Mouse (Mus musculus): ENCODE results near the gene Olfr1442.
"Not testable (repeated sequence)": the region's sequence is repeated elsewhere in the genome, so short reads cannot be mapped to it uniquely, and the experiment has no call there.

Olfr1442 gene

DNA sequence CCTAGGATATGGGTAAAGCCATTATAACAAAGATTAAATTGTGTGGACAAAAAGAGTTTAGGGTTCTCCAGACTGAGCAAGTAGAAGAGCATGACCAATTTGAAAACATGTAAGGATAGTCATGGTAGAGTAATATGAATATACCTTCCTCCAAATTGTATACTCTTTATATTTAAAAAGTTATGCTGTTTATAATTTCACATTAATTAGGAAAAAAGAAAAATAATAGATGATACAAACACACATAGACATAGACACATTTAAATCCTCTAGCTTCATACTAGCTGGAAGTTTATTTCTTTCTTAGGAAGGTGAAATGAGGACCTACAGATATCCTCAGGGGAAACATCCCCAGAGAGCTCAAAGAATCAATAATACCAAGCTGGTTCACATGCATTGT, at the start of gene Olfr1442:
Olfr1442 (plus strand) TSS at position 301 of the 400 bp plus-strand sequence.
- no peak for DNase-seq (ENCODE audit: low spot score)

DNA sequence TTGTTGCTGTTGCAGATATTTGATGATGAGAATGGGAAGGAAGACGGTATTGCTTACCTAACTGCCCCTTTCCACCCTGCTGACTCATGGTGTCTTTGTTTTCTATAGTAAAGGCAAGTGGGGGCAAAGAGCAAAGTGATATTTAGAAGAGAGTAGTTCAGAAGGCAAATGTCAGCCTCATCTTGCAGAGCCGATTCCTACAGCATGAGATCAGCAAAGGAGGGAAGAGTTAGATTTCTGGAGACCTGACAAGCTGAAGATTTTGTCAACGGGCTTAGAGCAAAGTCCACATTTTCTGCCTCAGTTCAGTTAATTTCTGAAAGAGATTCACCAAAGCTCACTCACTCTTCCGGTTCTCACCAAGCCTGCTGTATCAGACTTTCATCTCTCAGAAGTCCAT, 37.1 kb upstream of the Olfr1442 start, which contains the start of gene Glyat:
Glyat (plus strand) TSS at position 133 of the 400 bp plus-strand sequence.
- DNase-seq (ENCODE audit: low spot score), result no peak

DNA sequence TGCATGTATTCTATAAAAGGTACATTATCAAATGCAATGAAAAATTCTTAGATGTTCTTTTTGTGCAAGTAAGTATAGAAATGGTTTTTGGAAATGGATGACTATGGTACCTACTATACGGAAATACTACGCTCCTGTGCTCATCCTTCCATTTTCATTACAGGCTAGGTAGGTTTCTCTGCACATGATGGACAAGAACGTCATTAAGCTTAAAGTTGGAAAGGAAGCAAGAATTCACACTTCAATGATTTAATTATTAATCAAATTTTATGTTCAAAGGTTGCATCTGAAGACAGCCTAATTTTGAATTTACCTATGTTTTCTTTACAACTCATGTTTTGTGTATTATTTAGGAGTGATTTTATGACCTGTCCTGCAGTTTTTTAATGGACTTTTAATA, 36.0 kb upstream of the Olfr1442 start:
- DNase-seq (ENCODE audit: low spot score), result no peak

GRCm38 (mm10) chr19:12634963-12635362, 35.3 kb upstream of the Olfr1442 start:
- no peak for DNase-seq (ENCODE audit: low spot score)

GRCm38 (mm10) chr19:12636863-12637262, 33.4 kb upstream of the Olfr1442 start:
- no peak for DNase-seq (ENCODE audit: low spot score)

GRCm38 (mm10) chr19:12638049-12638448, 32.2 kb upstream of the Olfr1442 start:
- no peak for DNase-seq (ENCODE audit: low spot score)

DNA sequence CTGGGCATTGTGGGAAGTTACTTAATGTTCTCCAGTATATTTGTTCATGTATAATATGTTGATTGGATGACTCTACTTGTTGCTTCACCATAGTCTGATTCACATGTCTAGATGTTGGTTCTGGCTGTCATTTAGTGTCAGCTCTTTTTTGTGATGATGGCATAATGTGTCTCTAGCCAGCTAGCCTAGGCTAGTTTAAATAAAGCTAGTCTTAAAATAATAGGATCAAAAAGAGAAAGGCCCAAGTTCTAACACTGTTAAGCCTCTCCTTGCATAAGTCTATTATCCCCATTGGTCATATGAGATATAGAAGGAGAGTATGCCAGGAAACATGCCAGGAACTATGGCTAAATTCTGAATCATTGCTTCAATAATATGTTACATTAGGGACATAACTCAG, 20.7 kb upstream of the Olfr1442 start:
- no peak for DNase-seq (ENCODE audit: low spot score)

DNA sequence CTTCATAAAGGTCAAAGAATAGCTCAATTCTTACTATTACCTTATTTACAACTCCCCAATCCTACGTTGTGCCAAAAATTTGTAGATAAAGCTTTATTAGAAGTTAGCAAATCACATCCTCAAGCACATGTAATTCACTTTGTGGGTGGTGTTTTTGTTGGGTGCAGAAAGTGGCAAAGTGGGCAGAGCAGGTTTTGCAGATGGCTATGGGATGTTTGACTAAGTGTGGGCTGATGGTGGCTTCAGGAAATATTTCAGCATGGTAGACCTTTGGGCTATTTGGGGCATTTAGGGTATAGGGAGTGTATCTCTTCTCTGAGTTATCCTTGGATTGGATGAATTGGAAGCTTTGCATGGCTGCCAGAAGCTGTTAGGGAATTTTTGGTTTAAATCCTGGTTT, 4.1 kb upstream of the Olfr1442 start:
- DNase-seq (ENCODE audit: low spot score), result no peak

- DNase-seq (ENCODE audit: low spot score), result not testable (repeated sequence)
Measured at GRCm38 (mm10) chr19:12668601-12669000, 1.6 kb upstream of the Olfr1442 start.

DNA sequence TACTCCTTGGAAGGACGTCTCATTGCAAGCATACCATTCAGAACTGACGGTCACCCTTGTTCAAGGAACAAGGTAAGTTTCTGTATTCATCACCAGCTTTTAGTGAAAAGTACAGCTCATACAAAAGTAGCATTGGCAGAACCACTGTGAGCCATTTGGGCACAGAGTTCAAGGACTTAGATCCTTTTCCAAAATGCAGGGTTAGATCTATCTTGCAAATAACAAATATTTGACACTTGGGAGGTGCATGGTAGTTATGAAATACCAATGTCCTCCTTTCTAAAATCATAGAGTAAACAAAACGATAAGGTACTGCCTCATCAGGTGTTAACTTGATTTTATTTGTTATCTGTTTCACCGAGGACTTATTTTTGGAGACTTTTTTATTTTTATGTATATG, 812 bp downstream of the Olfr1442 start:
- no peak for DNase-seq (ENCODE audit: low spot score)

- DNase-seq (ENCODE audit: low spot score), result no peak
Measured at GRCm38 (mm10) chr19:12677812-12678211, 7.6 kb downstream of the Olfr1442 start, which contains the start of gene Olfr1443. Gene Olfr1443 (plus strand): TSS chr19:12678112.

DNA sequence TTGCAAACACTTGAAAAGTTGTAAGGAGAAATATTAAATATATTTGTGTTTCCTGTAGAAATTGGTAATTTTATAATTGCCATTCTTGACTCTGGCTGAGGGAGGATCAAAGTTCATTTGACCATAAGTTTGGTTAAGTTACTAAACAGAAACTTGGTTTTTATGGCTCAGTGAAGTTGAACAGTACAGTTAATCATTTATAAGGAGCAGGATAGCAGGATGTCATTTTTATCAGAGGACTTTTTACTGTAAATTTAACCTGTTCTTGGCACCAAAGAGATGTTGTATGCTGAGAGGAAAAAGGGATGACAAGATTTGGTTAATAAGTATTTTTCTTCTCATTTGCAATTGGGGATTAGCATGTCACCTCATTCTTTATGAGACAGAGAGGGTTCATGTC, 14.4 kb downstream of the Olfr1442 start:
- no peak for DNase-seq (ENCODE audit: low spot score)

- DNase-seq (ENCODE audit: low spot score), result no peak
Measured at GRCm38 (mm10) chr19:12685231-12685630, 15.0 kb downstream of the Olfr1442 start.

- DNase-seq (ENCODE audit: low spot score), result no peak
Measured at GRCm38 (mm10) chr19:12695590-12695989, 25.4 kb downstream of the Olfr1442 start, which contains the start of gene Keg1. Gene Keg1 (plus strand): TSS chr19:12695786.

- DNase-seq (ENCODE audit: low spot score), result no peak
Measured at GRCm38 (mm10) chr19:12696221-12696620, 26.0 kb downstream of the Olfr1442 start.

GRCm38 (mm10) chr19:12708458-12708857, 38.2 kb downstream of the Olfr1442 start:
- no peak for DNase-seq (ENCODE audit: low spot score)

- no peak for DNase-seq (ENCODE audit: low spot score)
Measured at GRCm38 (mm10) chr19:12708986-12709385, 38.7 kb downstream of the Olfr1442 start.

DNA sequence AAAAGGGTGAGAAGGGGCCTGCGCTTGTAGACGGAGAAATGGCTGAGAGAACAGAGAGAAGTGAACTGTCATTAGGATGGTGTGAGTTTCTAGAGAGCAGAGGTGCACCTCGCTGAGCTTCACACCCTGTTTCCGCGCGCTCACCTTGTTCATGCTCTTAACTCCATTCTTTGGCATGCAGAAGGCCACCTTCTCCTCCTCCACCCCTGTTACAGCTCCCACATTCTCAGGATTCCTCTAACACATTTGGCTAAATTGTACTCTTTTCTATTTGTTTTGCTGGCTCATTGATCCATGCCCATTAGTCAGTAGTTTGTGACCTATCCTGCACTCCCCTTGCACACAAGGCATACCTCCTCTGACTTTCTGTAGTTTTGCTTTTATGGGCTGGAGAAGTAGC, 49.0 kb downstream of the Olfr1442 start:
- DNase-seq (ENCODE audit: low spot score), result no peak

GRCm38 (mm10) chr19:12720463-12720862, 50.2 kb downstream of the Olfr1442 start:
- DNase-seq (ENCODE audit: low spot score), result no peak

- DNase-seq (ENCODE audit: low spot score), result not testable (repeated sequence)
Measured at GRCm38 (mm10) chr19:12720919-12721318, 50.7 kb downstream of the Olfr1442 start.

DNA sequence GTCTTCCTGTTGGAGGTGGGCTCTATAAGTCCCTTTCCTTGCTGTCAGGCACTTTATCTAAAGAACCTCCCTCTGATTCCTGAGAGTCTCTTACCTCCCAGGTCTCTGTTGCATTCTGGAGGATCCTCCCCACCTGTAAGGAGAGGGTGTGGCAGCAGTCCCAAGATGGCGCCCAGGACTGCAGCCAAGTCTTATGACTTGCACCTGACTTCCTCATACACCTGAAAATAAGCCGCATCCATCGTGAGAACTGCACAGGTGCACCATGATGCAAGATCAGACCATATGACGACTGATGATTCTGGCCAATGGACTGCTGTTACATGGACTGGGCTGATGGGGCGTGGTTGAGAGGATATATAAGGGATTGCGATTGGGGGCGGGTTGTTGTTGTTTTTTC, 51.4 kb downstream of the Olfr1442 start:
- not testable (repeated sequence) for DNase-seq (ENCODE audit: low spot score)

DNA sequence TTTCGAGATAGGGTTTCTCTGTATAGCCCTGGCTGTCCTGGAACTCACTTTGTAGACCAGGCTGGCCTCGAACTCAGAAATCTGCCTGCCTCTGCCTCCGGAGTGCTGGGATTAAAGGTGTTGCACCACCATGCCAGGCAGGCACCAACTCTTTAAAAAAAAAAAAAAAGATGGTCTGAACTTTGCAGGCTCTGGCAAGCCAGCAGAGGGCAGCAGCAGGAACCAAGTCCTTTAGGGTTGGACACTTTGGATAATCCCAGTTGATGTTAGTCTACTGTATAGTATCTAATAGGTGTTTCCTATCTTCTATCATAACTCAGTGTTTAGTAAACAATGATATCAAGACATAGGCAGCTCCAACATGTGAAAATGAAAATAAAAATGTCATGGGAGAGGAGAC, 52.1 kb downstream of the Olfr1442 start:
- no peak for DNase-seq (ENCODE audit: low spot score)

- DNase-seq (ENCODE audit: low spot score), result no peak
Measured at GRCm38 (mm10) chr19:12725851-12726250, 55.6 kb downstream of the Olfr1442 start.
